Mouse (Mus musculus): ENCODE results near the gene Ptrh1.

GRCm38 (mm10) chr2:32817589-32817988 is 42.0 kb downstream of the Ptrh1 start:
- TF ChIP-seq CTCF (IDR thresholded peaks at IDR 0.05; ENCODE audit: low read depth) (no peak), EP300 (IDR thresholded peaks at IDR 0.05; ENCODE audit: low read depth) (no peak)
